Mouse (Mus musculus) heart, postnatal 0 days (tissue): ENCODE data around the gene Fbxw9. TPM values are rescaled to one million over a fixed set of nuclear protein-coding genes. Genes with fewer than 3 reads are reported as not detected.

Experiments used
- ATAC-seq: fragments of 200-750 bp; cut with Nextera tagmentation; 2 replicates; pipeline ENCODE4 v1.8.0; 2017; ENCODE audit warnings: low read depth, moderate number of reproducible peaks, moderate library complexity; ENCODE audit not compliant: insufficient read depth
- DNase-seq: peaks from one replicate; pipeline ENCODE4 v3.0.0-alpha.2; 2016; ENCODE audit warnings: low spot score
- H3K27ac ChIP-seq: fragments of 300-500 bp; sonication (generic); 2 replicates; pipeline ENCODE4 v1.5.1; 2014; ENCODE audit warnings: low read depth, mild to moderate bottlenecking
- H3K27me3 ChIP-seq: fragments of 300-500 bp; sonication (generic); 2 replicates; pipeline ENCODE4 v1.6.1; 2014; ENCODE audit warnings: low read length, mixed read lengths; ENCODE audit not compliant: control insufficient read depth, insufficient read depth
- H3K36me3 ChIP-seq: fragments of 300-500 bp; sonication (generic); replicated peaks from 2 replicates; pipeline ENCODE4 v1.6.1; 2014; ENCODE audit warnings: low read length, mixed read lengths; ENCODE audit not compliant: control insufficient read depth, insufficient read depth
- H3K4me1 ChIP-seq: fragments of 300-500 bp; sonication (generic); 2 replicates; pipeline ENCODE4 v1.6.1; 2014; ENCODE audit warnings: antibody characterized with exemption; ENCODE audit not compliant: control insufficient read depth, insufficient read depth
- H3K4me2 ChIP-seq: fragments of 300-500 bp; sonication (generic); 2 replicates; pipeline ENCODE4 v1.6.1; 2014; ENCODE audit warnings: low read depth, mild to moderate bottlenecking, low read length, moderate library complexity
- H3K4me3 ChIP-seq: fragments of 300-500 bp; sonication (generic); 2 replicates; pipeline ENCODE4 v1.5.1; 2014; ENCODE audit warnings: low read depth, low read length
- H3K9ac ChIP-seq: fragments of 300-500 bp; sonication (generic); replicated peaks from 2 replicates; pipeline ENCODE4 v1.6.1; 2014; ENCODE audit warnings: low read depth, low read length, mixed read lengths
- H3K9me3 ChIP-seq: fragments of 300-500 bp; sonication (generic); replicated peaks from 2 replicates; pipeline ENCODE4 v1.6.1; 2016; ENCODE audit warnings: low read length; ENCODE audit not compliant: control insufficient read depth
- CTCF ChIP-seq: IDR thresholded peaks from 2 replicates; pipeline ENCODE4 v1.5.1; 2016; ENCODE audit warnings: antibody characterized with exemption, control low read depth, low read depth
- EP300 ChIP-seq: IDR thresholded peaks from 2 replicates; pipeline ENCODE4 v1.6.1; 2016; ENCODE audit warnings: antibody characterized with exemption, low read depth
- WGBS: fragments of 180-500 bp; shearing (Covaris S2); extraction: QIAGEN DNeasy Blood & Tissue Kit; methylation state at CpG from one replicate; pipeline ENCODE4 v1.1.7; 2014; 5-methylcytosine and 5-hydroxymethylcytosine counted together
- polyA plus RNA-seq: library from polyadenylated mRNA; unstranded; fragments of >200 nt; fragmentation: Nextera tagmentation; extraction: Ambion mirVana; gene quantifications from 2 replicates; pipeline ENCODE4 v1.2.1, GENCODE M21; 2015
- total RNA-seq: library from RNA; depleted of rRNA; stranded (reverse); fragments of >200 nt; gene quantifications from 2 replicates; pipeline ENCODE4 v1.2.3, GENCODE M21; 2014; ENCODE audit warnings: low replicate concordance

Gene Fbxw9
- total and polyA plus RNA-seq, 2 experiments from 2014 or later: 16.5 to 32.6 TPM

DNA sequence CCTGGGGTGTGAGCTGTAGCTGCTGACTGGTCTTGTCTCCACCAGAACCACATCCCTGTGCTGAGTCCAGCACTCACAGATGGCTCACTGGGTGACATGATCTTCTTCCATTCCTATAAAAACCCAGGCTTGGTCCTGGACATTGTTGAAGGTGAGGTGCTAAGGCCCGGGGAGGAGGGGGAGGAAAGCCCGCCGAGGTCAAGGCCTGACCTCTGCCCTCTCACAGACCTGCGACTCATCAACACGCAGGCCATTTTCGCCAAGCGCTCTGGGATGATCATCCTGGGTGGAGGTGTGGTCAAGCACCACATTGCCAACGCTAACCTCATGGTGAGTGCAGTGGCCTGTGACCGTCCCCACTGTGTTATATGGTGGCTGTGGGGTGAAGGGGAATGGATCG lies 14.3 kb downstream of the Fbxw9 start:
- no peak overlapping the region for H3K4me3 ChIP-seq
- H3K27ac ChIP-seq: no peak overlapping the region
- H3K9ac ChIP-seq: no peak overlapping the region
- ATAC-seq (no peak), DNase-seq (no peak)
- H3K27me3 ChIP-seq: no peaks in the 10 kb centered on the region
- H3K4me2 ChIP-seq: no peak overlapping the region
- H3K36me3 ChIP-seq: peaks cover 39% of the 10 kb centered on the region
- no peak for TF ChIP-seq CTCF
- TF ChIP-seq EP300: no peak
- H3K4me1 ChIP-seq: peaks cover 6% of the 10 kb centered on the region; the same call in 1 of the 2 replicates
- WGBS: 87% methylated on average over 10 of the region's 10 CpGs
- H3K9me3 ChIP-seq: no peaks in the 10 kb centered on the region

DNA sequence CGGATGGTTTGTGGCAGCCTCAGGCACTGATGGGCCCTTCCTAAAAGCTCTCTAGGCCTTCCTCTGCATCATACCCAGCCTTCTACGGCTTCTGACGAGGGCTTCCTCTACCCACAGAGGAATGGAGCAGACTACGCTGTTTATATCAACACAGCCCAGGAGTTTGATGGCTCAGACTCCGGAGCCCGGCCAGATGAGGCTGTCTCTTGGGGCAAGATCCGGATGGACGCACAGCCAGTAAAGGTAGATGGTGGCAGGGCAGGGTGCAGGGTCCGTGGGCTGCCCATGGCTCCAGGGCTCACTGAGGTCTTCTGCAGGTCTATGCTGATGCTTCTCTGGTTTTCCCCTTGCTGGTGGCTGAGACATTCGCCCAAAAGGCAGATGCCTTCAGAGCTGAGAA lies 14.8 kb downstream of the Fbxw9 start:
- Histone ChIP-seq H3K36me3 (peaks cover 39% of the 10 kb centered on the region), H3K9ac (no peak overlapping the region), H3K4me1 (peaks cover 8% of the 10 kb centered on the region), H3K27me3 (no peaks in the 10 kb centered on the region), H3K9me3 (no peaks in the 10 kb centered on the region), H3K4me3 (no peak overlapping the region), H3K27ac (no peak overlapping the region), H3K4me2 (no peak overlapping the region)
- 89% methylated on average over 10 of the region's 10 CpGs for WGBS
- DNase-seq (no peak), ATAC-seq (no peak)
- no peak for TF ChIP-seq EP300
- TF ChIP-seq CTCF: no peak

DNA sequence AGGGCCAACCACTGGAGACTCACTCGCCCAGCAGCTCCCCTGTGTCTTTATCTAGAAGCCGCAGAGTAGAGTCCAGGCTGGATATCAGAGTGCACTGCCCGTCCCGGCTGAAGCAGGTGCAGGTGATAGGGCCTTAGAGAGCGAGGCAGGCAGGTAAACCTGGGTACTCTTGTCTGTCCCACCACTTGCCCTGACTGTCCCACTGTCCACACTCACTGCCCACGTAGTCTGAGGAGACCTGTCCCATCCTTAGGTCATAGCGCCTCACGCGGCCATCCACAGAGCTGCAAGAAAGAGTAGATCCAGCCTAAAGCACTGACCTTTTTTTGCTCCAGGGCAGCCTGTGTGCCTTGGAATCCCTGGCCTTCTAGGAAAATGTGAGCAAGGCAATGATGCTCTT lies 16.1 kb downstream of the Fbxw9 start:
- 75% methylated on average over 9 of the region's 9 CpGs for WGBS
- ATAC-seq: no peak
- Histone ChIP-seq H3K9me3 (no peaks in the 10 kb centered on the region), H3K36me3 (peaks cover 39% of the 10 kb centered on the region), H3K27me3 (no peaks in the 10 kb centered on the region), H3K4me2 (no peak overlapping the region), H3K4me3 (no peak overlapping the region), H3K4me1 (peaks cover 11% of the 10 kb centered on the region), H3K9ac (no peak overlapping the region), H3K27ac (no peak overlapping the region)
- DNase-seq: no peak
- TF ChIP-seq CTCF: peak; percentile 48
- no peak for TF ChIP-seq EP300

DNA sequence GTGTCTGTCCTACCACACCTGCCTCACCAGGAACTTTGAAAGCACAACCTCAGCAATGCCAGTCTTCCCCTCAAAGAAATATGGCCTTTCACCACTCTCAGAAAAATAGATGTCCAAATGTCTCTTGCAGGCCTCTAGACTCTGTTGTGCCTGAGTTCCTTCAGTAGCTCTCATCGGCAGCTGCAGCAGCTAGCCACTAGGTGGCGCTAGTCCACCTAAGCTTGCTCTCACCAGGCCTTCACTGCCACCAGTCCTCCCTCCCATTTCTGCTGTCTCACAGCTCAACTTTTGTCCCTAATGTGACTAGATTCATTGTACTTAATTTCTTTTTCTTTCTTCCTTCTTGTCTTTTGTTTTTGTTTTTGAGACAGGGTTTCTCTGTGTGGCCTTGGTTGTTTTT lies 17.1 kb downstream of the Fbxw9 start:
- H3K27me3 ChIP-seq: no peaks in the 10 kb centered on the region
- DNase-seq: peak; percentile 85
- peak; percentile 54 for ATAC-seq
- peaks cover 39% of the 10 kb centered on the region for H3K36me3 ChIP-seq
- peak overlapping the region; percentile 27; the same call in 1 of the 2 replicates for H3K27ac ChIP-seq
- 0% methylated on average over 2 of the region's 2 CpGs for WGBS
- peaks cover 11% of the 10 kb centered on the region for H3K4me1 ChIP-seq
- no peak overlapping the region for H3K4me2 ChIP-seq
- no peaks in the 10 kb centered on the region for H3K9me3 ChIP-seq
- H3K4me3 ChIP-seq: no peak overlapping the region
- no peak overlapping the region for H3K9ac ChIP-seq
- TF ChIP-seq CTCF (peak; percentile 99), EP300 (no peak)

DNA sequence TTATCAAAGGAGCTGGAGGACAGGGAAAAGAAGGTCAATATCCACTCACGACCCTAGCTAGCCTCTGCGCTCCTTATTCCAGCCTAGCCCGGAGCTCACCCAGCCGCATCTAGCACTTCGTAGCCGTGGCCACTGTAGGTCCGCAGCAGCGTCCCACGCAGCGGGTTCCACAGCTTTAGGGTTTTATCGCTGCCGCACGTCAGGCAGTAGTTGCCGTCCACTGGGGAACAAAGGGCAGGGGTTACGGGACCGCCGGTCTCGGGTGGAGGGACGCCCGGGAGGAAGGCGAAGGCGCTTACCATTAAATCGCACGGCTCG lies 20.3 kb downstream of the Fbxw9 start:
- H3K4me2 ChIP-seq: peak overlapping the region; percentile 99
- H3K36me3 ChIP-seq: peaks cover 23% of the 10 kb centered on the region
- WGBS: 1% methylated on average over 25 of the region's 25 CpGs
- DNase-seq (no peak), ATAC-seq (no peak)
- peak overlapping the region; percentile 74 for H3K4me3 ChIP-seq
- peaks cover 20% of the 10 kb centered on the region for H3K4me1 ChIP-seq
- no peaks in the 10 kb centered on the region for H3K27me3 ChIP-seq
- TF ChIP-seq CTCF: no peak
- TF ChIP-seq EP300: no peak
- H3K9ac ChIP-seq: peak overlapping the region; percentile 93
- no peaks in the 10 kb centered on the region for H3K9me3 ChIP-seq
- peak overlapping the region; percentile 58 for H3K27ac ChIP-seq

DNA sequence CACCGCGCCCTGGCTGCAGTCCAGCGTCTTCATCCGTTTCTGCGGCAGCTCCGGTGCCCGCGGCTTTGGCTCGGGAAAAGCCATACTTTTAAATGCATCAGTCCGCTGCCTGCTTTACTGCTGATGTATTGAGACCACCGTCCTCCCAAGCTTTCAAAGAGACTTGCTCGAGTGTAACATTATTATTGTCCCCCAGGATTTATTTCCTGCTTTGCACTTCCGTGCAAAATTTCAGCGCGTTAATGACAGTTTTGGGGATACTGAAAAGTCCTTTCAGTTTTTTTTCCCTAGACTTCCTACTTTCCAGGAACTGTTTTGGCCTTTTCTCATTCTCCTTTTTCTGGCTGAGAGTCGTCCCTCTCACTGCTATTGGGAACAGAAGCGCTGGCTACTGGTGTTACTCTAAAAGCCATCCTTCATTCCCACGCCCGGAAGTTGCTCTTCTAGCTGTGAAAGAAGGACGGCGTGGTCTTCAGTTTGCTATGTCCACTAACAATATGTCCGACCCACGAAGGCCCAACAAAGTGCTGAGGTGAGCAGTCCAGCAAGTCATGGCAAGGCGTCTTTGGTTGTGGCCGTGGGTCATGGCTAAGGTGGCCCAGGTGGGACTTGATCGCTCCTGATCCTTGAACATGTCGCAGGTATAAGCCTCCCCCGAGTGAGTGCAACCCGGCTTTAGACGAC lies 20.8 kb downstream of the Fbxw9 start, which contains the start of gene Wdr83os:
Wdr83os (plus strand) TSS at position 209 of the 684 bp plus-strand sequence.
- Histone ChIP-seq H3K27me3 (no peaks in the 10 kb centered on the region), H3K9ac (peak within 1 kb of the TSS; percentile 93), H3K36me3 (peaks cover 23% of the 10 kb centered on the region), H3K27ac (peak within 1 kb of the TSS; percentile 81), H3K4me1 (peaks cover 20% of the 10 kb centered on the region), H3K9me3 (no peaks in the 10 kb centered on the region), H3K4me3 (peak within 1 kb of the TSS; percentile 74), H3K4me2 (peak within 1 kb of the TSS; percentile 99)
- peak; percentile 69 for DNase-seq
- under 1% methylated on average over 30 of the region's 30 CpGs for WGBS
- TF ChIP-seq CTCF (no peak), EP300 (no peak)
- peak; percentile 10; the same call in 1 of the 2 replicates for ATAC-seq
